Mouse (Mus musculus) bone marrow macrophage, adult 2 months (primary cell): ENCODE results near the gene Itga9. TPM values are rescaled to one million over a fixed set of nuclear protein-coding genes. Genes with fewer than 3 reads are reported as not detected.

Source experiments
- H3K27ac ChIP-seq: 2 replicates; pipeline ENCODE4 v1.5.1; 2012; ENCODE audit warnings: low read depth, low read length; ENCODE audit not compliant: insufficient read depth
- H3K4me1 ChIP-seq: 2 replicates; pipeline ENCODE4 v1.6.1; 2012; ENCODE audit warnings: low read length; ENCODE audit not compliant: control insufficient read depth, insufficient read depth
- H3K4me3 ChIP-seq: 2 replicates; pipeline ENCODE4 v1.5.1; 2012; ENCODE audit warnings: mild to moderate bottlenecking, low read length, moderate library complexity; ENCODE audit not compliant: insufficient read depth
- CTCF ChIP-seq: IDR thresholded peaks from 2 replicates; pipeline ENCODE4 v1.5.1; 2012; ENCODE audit warnings: low read depth, mild to moderate bottlenecking, low read length, moderate library complexity
- POLR2A ChIP-seq: IDR thresholded peaks from 2 replicates; pipeline ENCODE4 v1.6.1; 2012; ENCODE audit warnings: mild to moderate bottlenecking, low read depth, low read length, borderline replicate concordance
- polyA plus RNA-seq: library from polyadenylated mRNA; stranded (reverse); fragments of >200 nt; gene quantifications from 2 replicates; pipeline ENCODE4 v1.2.4, GENCODE M21; 2012; ENCODE audit not compliant: missing spikeins, insufficient read depth, insufficient read length

Itga9 gene
- polyA plus RNA-seq, 1 experiment: 5.3 TPM

DNA sequence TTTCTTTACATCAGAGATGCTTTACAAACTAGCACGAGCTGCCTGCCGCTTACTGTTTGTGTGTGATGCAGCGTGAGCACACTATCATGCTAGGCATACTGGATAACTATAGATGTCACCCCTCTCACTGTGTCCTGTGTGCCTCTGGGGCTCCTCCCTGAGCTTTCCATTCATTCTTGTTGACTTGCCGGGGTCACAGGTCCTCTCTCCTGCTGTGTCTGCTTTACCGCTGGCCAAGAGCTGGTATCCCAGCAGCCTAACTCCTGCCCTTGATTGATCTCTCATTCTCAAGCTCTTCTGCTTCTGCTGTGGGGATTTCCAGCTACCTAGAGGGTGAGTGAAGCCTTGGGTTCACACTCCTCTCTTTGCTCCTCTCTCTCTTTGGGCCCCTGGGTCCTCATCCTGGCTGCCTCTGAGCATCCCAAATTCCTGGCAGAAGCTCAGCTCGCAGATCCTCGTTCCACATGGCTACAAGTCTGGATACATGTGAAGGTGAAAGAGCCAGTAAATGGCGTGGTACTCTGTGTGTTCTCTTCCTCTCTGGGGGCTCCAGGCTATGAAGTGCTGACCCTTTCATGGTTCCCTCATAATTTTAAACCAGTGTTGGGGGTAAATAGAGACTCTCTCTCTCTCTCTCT, 155.6 kb downstream of the Itga9 start:
- Histone ChIP-seq H3K4me3 (no peak overlapping the region), H3K27ac (no peak overlapping the region), H3K4me1 (no peaks in the 10 kb centered on the region)
- TF ChIP-seq POLR2A (no peak), CTCF (no peak)

DNA sequence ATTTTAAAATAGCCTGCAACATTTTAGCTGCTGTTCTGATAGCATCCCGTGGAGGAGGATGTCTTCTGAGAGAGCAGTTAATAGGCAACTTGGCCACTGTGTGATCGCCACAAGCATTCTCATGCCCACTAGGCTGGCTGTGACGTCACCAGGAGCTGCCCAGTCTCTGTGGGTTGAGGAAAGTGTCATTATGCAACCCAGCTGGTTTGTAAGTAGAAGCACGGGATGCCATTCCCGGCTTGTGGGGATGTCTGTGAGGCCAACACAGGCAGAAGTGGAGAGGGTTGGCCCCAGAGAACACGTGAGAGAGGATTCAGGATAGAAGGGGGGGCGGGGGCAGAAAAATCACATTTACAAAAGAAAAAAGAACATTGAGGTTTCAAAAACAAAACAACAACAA, 156.3 kb downstream of the Itga9 start:
- TF ChIP-seq POLR2A (no peak), CTCF (no peak)
- Histone ChIP-seq H3K4me1 (no peaks in the 10 kb centered on the region), H3K27ac (no peak overlapping the region)

DNA sequence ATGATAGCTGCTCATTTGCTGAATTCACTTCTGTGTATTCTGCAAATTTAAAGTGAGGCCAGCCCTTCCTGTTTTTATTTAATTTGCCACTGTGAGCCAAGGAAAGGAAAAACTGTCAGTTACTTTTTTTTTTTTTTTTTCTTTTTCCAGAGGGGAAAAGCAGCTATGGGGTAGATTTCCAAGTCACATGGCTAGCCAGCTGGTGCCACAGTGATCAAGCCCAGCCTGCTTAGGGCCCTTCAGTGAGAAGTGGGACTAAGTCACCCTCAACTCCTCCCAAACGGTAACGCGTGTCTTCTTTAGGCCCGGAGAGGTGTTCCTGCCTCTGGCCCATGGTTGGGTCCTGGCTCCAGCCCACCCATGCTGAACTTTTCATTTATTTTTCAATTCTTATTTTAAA, 156.7 kb downstream of the Itga9 start:
- Histone ChIP-seq H3K27ac (no peak overlapping the region), H3K4me3 (no peak overlapping the region), H3K4me1 (no peaks in the 10 kb centered on the region)
- TF ChIP-seq POLR2A (no peak), CTCF (no peak)

More for the DNA sequence above, 156.3 kb downstream of the Itga9 start:
- no peak overlapping the region for H3K4me3 ChIP-seq

DNA sequence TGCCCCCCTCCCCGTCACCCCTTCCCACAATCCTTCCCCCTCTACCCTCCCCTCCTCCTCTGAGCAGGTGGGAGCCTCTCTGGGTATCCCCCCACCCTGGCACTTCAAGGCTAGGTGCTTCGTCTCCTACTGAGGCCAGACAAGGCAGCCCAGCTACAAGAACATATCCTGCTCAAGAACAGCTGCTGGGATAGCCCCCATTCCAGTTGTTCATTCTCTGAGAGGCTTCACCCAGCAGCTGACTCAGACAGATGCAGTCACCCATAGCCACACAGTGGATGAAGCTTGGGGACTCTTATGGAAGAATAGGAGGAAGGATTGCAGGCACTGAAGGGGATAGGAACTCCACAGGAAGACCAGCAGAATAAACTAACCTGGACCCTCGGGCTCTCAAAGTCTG, 157.2 kb downstream of the Itga9 start:
- no peak overlapping the region for H3K4me3 ChIP-seq
- no peak overlapping the region for H3K27ac ChIP-seq
- H3K4me1 ChIP-seq: no peaks in the 10 kb centered on the region
- TF ChIP-seq POLR2A (no peak), CTCF (no peak)

DNA sequence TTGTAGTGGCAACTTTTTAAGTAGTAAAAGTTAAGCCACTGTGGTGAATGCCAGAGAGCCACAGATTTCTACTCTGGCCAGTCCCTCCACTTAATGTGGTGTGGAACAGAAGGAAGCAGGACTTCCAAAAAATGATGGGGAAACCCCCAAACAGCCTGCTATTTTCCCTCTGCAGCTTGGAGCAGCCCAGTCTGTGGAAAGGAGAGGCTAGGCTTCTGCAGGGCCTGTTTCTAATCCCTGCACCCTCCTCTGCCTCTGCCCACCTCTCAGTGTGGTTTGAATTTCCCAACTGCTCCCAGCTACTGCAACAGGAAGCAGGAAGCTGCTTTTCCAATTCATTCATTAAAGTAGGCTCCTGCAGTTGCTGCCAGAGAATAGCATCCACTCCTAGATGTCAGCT, 158.6 kb downstream of the Itga9 start:
- TF ChIP-seq CTCF: no peak
- no peak for TF ChIP-seq POLR2A

DNA sequence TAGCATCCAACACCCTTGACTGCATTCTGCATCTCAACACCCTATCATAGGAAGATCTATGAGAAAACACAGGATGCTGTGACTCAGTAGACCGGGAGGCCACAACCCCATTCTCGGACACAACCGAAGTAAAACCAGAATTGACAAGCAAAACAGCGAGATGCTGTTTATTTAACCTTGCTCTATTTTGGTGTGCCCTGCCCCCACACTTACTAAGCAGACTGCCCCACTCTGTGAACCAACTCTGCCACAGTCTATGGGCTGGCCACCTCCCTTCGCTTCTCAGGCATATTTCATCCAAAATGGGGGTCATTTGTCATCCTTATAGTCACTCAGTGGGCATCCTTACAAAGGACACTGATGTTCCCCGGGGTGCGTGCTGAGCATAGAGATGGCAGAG, 160.5 kb downstream of the Itga9 start:
- Histone ChIP-seq H3K4me3 (no peak overlapping the region), H3K4me1 (no peaks in the 10 kb centered on the region), H3K27ac (no peak overlapping the region)
- TF ChIP-seq POLR2A (no peak), CTCF (no peak)

More for the DNA sequence above, 158.6 kb downstream of the Itga9 start:
- Histone ChIP-seq H3K27ac (no peak overlapping the region), H3K4me3 (no peak overlapping the region), H3K4me1 (no peaks in the 10 kb centered on the region)

DNA sequence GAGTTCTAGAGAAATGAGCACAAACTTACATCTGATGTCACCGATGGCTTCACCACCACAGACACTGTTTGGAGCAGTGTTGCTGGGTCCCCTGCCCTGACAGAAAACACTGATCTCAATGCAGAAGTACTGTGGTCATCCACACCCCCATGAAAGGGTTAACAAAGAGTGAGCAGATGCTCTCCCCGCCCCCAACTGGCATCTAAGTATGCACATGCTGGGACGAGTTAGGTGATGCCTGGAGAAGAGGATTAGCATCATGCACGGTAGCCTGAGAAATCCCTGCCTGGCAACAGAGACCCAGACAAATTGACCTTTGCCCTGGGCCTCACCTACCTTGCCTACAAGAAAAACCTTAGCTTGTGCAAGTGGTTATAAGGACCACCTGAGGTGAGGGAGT, 162.1 kb downstream of the Itga9 start:
- no peak overlapping the region for H3K27ac ChIP-seq
- H3K4me1 ChIP-seq: no peaks in the 10 kb centered on the region
- TF ChIP-seq CTCF: no peak
- TF ChIP-seq POLR2A: no peak
- no peak overlapping the region for H3K4me3 ChIP-seq

DNA sequence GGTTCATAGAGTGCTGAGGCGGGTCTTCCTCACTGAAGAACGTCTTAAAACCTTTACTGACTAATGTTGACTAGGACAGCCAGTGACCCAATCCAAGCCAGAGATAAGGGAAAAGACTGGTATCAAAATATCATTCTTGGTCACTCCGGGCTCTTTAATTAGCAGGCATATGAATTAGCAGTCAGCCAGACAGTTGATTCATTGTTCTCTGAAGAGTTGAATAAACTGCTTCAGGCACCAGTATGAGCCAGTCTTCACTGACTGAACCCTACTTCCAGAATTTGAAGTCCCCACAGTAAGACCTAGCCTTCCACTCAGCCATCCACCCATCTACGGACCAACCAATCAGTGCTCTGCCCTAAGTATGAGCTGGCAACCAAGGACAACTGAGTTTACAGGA, 163.9 kb downstream of the Itga9 start:
- Histone ChIP-seq H3K4me1 (no peaks in the 10 kb centered on the region), H3K4me3 (no peak overlapping the region), H3K27ac (no peak overlapping the region)
- no peak for TF ChIP-seq POLR2A
- TF ChIP-seq CTCF: no peak

DNA sequence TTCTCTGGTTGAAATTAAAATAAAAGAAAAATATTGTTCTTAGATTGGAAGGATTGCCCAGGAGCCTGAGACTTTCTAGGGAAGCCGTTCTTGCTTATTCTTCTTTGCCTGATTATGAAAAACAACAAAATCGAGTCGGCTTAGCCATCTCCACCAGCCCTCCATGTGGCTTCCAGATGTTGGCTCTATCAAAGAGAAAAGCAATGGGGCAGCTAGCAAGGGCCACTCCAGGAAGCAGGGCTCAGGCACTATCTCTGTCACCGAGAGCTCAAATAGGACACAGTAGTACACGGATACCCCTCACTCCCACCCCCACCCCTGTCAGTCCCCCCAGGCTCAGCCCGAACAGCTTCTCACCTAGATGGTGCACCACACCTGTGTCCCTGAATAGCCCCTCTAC, 168.2 kb downstream of the Itga9 start:
- no peak overlapping the region for H3K27ac ChIP-seq
- TF ChIP-seq CTCF (no peak), POLR2A (no peak)
- H3K4me3 ChIP-seq: no peak overlapping the region
- H3K4me1 ChIP-seq: no peaks in the 10 kb centered on the region

DNA sequence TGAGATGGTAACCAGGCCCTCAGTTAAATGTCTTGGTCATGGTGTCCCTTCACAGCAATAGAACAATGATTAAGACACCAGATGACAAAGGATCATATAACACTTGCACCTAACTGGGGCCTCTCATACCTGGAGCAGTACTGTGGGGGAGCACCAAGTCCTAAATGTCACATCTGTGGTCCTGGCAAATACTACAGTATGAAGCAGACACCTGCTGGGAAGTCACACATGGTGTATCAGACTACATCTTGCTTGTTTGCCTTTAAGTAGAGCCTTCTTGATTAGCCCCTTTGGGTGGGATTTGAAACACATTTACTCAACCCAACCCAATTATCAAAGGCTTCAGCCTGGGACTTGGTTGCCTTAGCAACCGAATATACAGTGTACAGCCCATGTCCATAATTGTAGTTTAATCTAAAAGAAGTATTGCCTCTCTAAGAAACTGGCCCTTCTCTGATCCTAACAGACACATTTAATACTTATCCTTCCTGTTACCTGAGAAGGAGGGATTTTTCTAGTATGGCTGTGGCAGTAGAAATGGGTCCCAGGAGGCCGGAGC, 170.5 kb downstream of the Itga9 start:
- TF ChIP-seq POLR2A: no peak
- TF ChIP-seq CTCF: no peak
- no peak overlapping the region for H3K27ac ChIP-seq
- H3K4me1 ChIP-seq: no peaks in the 10 kb centered on the region
- no peak overlapping the region for H3K4me3 ChIP-seq
